Mouse (Mus musculus) thymus, adult 2 months (tissue): Measurements from ENCODE around the gene Dnajc2. TPM values are rescaled to one million over a fixed set of nuclear protein-coding genes. Genes with fewer than 3 reads are reported as not detected.

Experiments
- DNase-seq: peaks from one replicate; pipeline ENCODE4 v3.0.0; 2021
- H3K27ac ChIP-seq: fragments of 200-500 bp; 2 replicates; pipeline ENCODE4 v1.5.1; 2012; ENCODE audit warnings: low read length, control low read depth; ENCODE audit not compliant: control insufficient read depth, insufficient read depth
- H3K27me3 ChIP-seq: fragments of 200-500 bp; 2 replicates; pipeline ENCODE4 v1.6.1; 2012; ENCODE audit warnings: mild to moderate bottlenecking, low read length, moderate library complexity, mixed read lengths; ENCODE audit not compliant: control insufficient read depth, insufficient read depth
- H3K36me3 ChIP-seq: fragments of 200-500 bp; 2 replicates; pipeline ENCODE4 v1.6.1; 2012; ENCODE audit warnings: mild to moderate bottlenecking, low read length, moderate library complexity; ENCODE audit not compliant: control insufficient read depth, insufficient read depth
- H3K4me1 ChIP-seq: fragments of 200-500 bp; replicated peaks from 2 replicates; pipeline ENCODE4 v1.6.1; 2012; ENCODE audit warnings: low read length; ENCODE audit not compliant: control insufficient read depth, insufficient read depth
- H3K4me3 ChIP-seq: fragments of 200-500 bp; 2 replicates; pipeline ENCODE4 v1.5.1; 2012; ENCODE audit warnings: mild to moderate bottlenecking, low read length, control low read depth, moderate library complexity; ENCODE audit not compliant: control insufficient read depth, insufficient read depth
- CTCF ChIP-seq: fragments of 200-500 bp; IDR thresholded peaks from 2 replicates; pipeline ENCODE4 v1.5.1; 2012; ENCODE audit warnings: mild to moderate bottlenecking, control low read depth, low read length, moderate library complexity, borderline replicate concordance; ENCODE audit not compliant: control insufficient read depth, poor library complexity, insufficient read depth; ENCODE audit errors: extremely low read depth
- POLR2A ChIP-seq: fragments of 200-500 bp; IDR thresholded peaks from 2 replicates; pipeline ENCODE4 v1.6.1; 2012; ENCODE audit warnings: mild to moderate bottlenecking, low read length, control low read depth, moderate library complexity; ENCODE audit not compliant: control insufficient read depth, poor library complexity, insufficient read depth; ENCODE audit errors: extremely low read depth
- WGBS: fragments of 180-500 bp; shearing (Covaris S2); methylation state at CpG from one replicate; pipeline ENCODE4 v1.1.7; 2018; 5-methylcytosine and 5-hydroxymethylcytosine counted together
- polyA plus RNA-seq: library from polyadenylated mRNA; depleted of rRNA; stranded (reverse); fragments of >200 nt; gene quantifications from 2 replicates; pipeline ENCODE4 v1.2.3, GENCODE M21; 2012

Dnajc2 gene
- polyA plus RNA-seq, 1 experiment, result 17.0 TPM

DNA sequence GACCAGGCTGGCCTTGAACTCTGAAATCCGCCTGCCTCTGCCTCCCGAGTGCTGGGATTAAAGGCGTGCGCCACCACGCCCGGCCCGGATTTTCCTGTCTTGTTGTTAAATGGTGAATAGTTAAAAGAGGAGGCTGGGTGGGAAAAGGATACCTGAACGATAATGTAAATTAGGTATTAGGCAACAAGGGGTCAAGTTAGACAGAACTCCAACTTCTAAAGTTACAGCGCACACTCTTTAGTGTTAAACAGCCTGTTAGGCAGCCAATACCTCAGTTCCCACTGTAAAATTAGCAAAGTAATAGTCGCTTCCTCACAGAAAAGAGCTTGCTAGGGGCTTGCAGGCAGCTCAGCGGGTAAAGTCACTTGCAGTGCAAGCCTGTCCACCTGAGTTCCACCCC is 49.0 kb downstream of the Dnajc2 start:
- no peak overlapping the region for H3K4me3 ChIP-seq
- peaks cover 5% of the 10 kb centered on the region for H3K4me1 ChIP-seq
- H3K27me3 ChIP-seq, result no peaks in the 10 kb centered on the region
- no peak overlapping the region for H3K27ac ChIP-seq
- H3K36me3 ChIP-seq, result peaks cover 7% of the 10 kb centered on the region
- 90% methylated on average over 11 of the region's 11 CpGs for WGBS
- DNase-seq, result no peak
- TF ChIP-seq CTCF (no peak), POLR2A (no peak)

DNA sequence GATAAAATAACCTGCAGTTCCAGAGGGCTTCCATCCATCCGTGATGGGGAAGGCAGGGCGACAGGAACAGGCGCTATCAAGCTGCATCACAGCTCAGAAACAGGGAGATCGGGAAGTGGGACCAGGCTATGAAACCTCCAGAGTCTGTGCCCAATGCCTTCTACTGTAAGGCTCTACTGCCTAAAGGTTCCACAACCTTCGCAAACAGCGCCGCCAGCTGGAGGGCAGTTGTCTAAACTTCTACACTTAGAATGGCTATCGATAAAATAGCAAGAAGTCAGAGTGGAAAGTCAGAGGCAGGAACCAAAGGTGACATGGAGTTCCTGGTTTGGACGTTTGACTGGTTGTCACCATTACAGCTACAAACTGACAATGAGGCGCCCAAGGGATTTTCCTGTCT is 49.5 kb downstream of the Dnajc2 start:
- peaks cover 5% of the 10 kb centered on the region for H3K4me1 ChIP-seq
- DNase-seq, result peak; percentile 76
- WGBS, result 38% methylated on average over 10 of the region's 10 CpGs
- TF ChIP-seq CTCF, result no peak
- TF ChIP-seq POLR2A, result no peak
- H3K36me3 ChIP-seq, result peaks cover 6% of the 10 kb centered on the region; the same call in 1 of the 2 replicates
- peak overlapping the region; percentile 50 for H3K4me3 ChIP-seq
- no peak overlapping the region for H3K27ac ChIP-seq
- no peaks in the 10 kb centered on the region for H3K27me3 ChIP-seq

DNA sequence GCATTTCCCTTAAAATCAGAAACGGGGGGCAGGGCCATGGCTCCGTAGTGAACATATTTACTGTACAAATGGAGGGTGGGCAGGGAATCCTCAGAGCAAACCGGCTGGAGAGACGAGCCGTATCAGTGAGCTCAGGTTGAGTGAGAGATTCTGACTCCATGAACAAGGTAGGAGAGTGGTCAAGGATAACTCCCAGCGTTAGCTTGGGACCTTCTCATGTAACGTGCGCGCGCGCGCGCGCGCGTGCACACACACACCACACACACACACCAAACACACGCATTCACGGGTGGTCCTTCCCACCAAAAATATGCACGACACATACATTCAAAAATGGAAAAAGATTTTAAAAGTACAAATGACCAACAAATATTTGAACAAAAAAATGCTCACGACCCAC is 50.0 kb downstream of the Dnajc2 start:
- Histone ChIP-seq H3K36me3 (peaks cover 3% of the 10 kb centered on the region; the same call in 1 of the 2 replicates), H3K27ac (no peak overlapping the region), H3K4me3 (peak overlapping the region; percentile 50), H3K4me1 (peaks cover 5% of the 10 kb centered on the region), H3K27me3 (no peaks in the 10 kb centered on the region)
- WGBS, result 88% methylated on average over 20 of the region's 20 CpGs
- TF ChIP-seq CTCF, result no peak
- no peak for TF ChIP-seq POLR2A
- no peak for DNase-seq

DNA sequence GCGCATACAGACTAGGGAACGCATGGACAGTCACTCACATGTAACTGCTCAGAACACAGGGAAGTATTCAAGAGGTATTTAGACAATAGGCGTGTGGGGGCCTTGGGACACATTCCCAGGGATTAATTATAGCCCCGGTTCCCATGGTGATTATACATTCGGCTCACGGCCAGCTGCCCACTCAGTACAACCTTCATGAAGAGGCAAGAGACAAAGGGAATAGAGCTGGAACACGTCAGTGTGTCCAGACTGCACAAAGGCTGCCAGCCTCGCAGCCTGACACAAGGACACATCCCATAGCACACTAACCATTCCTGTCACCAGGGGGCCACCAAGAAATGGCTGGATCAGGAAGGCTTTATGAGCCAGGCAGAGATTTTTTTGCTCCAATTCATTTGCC is 52.1 kb downstream of the Dnajc2 start:
- Histone ChIP-seq H3K4me1 (peaks cover 4% of the 10 kb centered on the region), H3K36me3 (no peaks in the 10 kb centered on the region), H3K27me3 (no peaks in the 10 kb centered on the region), H3K27ac (no peak overlapping the region), H3K4me3 (no peak overlapping the region)
- WGBS, result 91% methylated on average over 8 of the region's 8 CpGs
- no peak for DNase-seq
- TF ChIP-seq CTCF (no peak), POLR2A (no peak)

DNA sequence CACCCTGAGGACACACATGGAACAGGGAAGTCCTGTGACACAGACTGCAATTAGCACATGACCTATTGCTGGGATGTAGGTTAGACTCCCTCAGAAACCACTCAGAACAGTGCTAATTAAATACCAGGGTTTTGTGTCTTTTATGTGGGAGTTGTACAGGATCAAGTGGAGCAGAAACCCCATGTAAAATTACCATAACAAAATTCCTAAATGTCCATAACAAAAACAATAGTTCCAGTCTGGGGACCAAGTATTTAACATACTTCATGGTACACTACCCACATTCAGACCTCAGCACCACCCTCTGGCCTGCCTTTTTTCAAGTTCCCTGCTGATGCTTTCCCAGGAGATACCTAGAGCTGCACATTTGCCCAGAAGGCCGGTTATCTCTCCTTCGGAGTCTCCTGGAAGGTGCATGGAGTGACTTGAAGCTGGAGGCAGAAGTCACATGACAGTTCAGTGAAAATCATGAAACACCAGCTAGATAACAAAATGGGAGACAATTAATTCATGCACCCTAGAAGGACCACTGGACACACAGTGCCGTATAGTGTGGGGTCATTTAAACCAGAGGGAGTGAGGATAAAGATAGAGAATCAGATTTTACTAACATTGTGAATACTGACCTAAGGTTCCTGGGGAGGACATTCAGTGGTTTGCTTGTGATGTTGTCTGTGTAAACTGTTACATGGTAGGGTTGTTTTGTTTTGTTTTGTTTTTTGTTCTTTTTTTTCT is 52.7 kb downstream of the Dnajc2 start:
- no peak for DNase-seq
- Histone ChIP-seq H3K27me3 (no peaks in the 10 kb centered on the region), H3K4me3 (no peak overlapping the region), H3K36me3 (no peaks in the 10 kb centered on the region), H3K27ac (no peak overlapping the region), H3K4me1 (no peaks in the 10 kb centered on the region)
- TF ChIP-seq POLR2A, result no peak
- TF ChIP-seq CTCF, result no peak
- WGBS, result 93% methylated on average over 3 of the region's 3 CpGs

DNA sequence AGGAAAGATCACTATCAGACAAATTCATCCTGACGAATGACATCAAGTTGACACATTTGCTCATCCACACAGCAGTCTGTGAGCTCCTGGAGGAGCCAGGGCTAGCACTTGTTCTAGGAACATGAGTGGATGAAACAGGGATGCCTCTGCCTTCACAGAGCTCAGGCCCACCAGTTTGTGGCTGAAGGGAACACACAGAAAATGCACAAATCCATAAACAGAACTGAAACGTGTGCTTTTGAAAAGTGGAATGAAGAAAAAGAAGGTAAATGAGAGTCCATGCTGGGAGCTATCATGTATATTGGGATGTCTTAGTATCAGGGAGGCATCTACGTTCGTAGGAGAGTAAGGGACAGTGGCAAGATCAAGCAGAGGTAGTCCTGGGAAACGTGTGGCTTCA is 55.9 kb downstream of the Dnajc2 start:
- no peaks in the 10 kb centered on the region for H3K4me1 ChIP-seq
- 88% methylated on average over 5 of the region's 5 CpGs for WGBS
- H3K4me3 ChIP-seq, result no peak overlapping the region
- H3K27me3 ChIP-seq, result no peaks in the 10 kb centered on the region
- no peak overlapping the region for H3K27ac ChIP-seq
- TF ChIP-seq POLR2A (no peak), CTCF (no peak)
- DNase-seq, result no peak
- H3K36me3 ChIP-seq, result no peaks in the 10 kb centered on the region
